Mouse (Mus musculus) ES-E14 (cell line): ENCODE results near the gene Hist1h2bc.

ENCODE experiments used
- CHD2 ChIP-seq: IDR thresholded peaks from 2 replicates; pipeline ENCODE4 v1.6.1; 2014; ENCODE audit warnings: mild to moderate bottlenecking, low read depth, low read length, inconsistent platforms
- HCFC1 ChIP-seq: IDR thresholded peaks from 2 replicates; pipeline ENCODE4 v1.6.1; 2012; ENCODE audit warnings: low read length, inconsistent platforms, borderline replicate concordance; ENCODE audit not compliant: insufficient read depth
- MAFK ChIP-seq: IDR thresholded peaks from 2 replicates; pipeline ENCODE4 v1.6.1; 2014; ENCODE audit warnings: mild to moderate bottlenecking, low read depth, low read length, inconsistent platforms; ENCODE audit not compliant: insufficient read depth
- ZC3H11A ChIP-seq: IDR thresholded peaks from 2 replicates; pipeline ENCODE4 v1.6.1; 2012; ENCODE audit warnings: low read depth, mild to moderate bottlenecking, inconsistent platforms, low read length, borderline replicate concordance
- ZNF384 ChIP-seq: IDR thresholded peaks from 2 replicates; pipeline ENCODE4 v1.6.1; 2012; ENCODE audit warnings: low read depth, low read length, inconsistent platforms

GRCm38 (mm10) chr13:23724239-23724638, 40.2 kb downstream of the Hist1h2bc start:
- TF ChIP-seq ZNF384 (no peak), HCFC1 (no peak), CHD2 (no peak), ZC3H11A (no peak), MAFK (no peak)
